Mouse (Mus musculus): ENCODE measurements around the gene Cep170b.

GRCm38 (mm10) chr12:112679027-112679996 lies 40.9 kb upstream of the Cep170b start:
- TF ChIP-seq CTCF (IDR thresholded peaks at IDR 0.05; ENCODE audit: control insufficient read depth, insufficient read depth, low read length) = no peak
- no peak for TF ChIP-seq POLR2A (IDR thresholded peaks at IDR 0.05; ENCODE audit: borderline replicate concordance, control insufficient read depth, low read depth, low read length)

Data from bone marrow, adult 2 months (tissue).